Mouse (Mus musculus): ENCODE measurements at regions not wholly inside any gene's neighbourhood (a gene's known extent, or its start where the extent isn't known, plus 50 kb on each side); places are given as distances from the start of the nearest gene placed in this dataset.

DNA sequence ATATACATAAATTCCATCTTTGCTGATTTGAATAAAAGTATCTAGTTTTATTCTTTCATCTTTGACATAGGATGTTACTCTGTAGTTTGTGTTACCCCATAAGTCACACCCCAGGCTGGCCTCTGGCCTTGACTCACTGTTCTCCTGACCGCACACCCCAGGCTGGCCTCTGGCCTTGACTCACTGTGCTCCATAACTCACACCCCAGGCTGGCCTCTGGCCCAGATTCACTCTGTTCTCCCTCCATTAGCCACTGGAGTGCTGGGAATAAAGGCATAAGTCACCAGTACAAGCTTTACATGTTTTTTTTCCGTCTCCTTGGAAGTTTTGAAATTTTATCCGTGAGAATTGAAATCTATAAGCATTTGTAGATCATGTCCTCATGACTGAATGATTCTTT, 56.2 kb upstream of the Fmr1 start:
- TF ChIP-seq CTCF (conservative IDR thresholded peaks at IDR 0.05; ENCODE audit: low read length) (no peak), NANOG (IDR thresholded peaks at IDR 0.05; ENCODE audit: borderline replicate concordance, low read length) (no peak)

All from E14TG2a.4 (cell line).